Mouse (Mus musculus) effector memory CD4-positive, alpha-beta T cell, adult 7 months (primary cell): ENCODE measurements around the gene Arid1a. TPM values are rescaled to one million over a fixed set of nuclear protein-coding genes. Genes with fewer than 3 reads are reported as not detected.

Source experiments
- polyA plus RNA-seq: library from polyadenylated mRNA; unstranded; fragments of 100-300 nt; shearing (Covaris generic); gene quantifications from one replicate; pipeline ENCODE4 v1.2.1, GENCODE M21; 2017

Arid1a gene
- 36.3 TPM for polyA plus RNA-seq

DNA sequence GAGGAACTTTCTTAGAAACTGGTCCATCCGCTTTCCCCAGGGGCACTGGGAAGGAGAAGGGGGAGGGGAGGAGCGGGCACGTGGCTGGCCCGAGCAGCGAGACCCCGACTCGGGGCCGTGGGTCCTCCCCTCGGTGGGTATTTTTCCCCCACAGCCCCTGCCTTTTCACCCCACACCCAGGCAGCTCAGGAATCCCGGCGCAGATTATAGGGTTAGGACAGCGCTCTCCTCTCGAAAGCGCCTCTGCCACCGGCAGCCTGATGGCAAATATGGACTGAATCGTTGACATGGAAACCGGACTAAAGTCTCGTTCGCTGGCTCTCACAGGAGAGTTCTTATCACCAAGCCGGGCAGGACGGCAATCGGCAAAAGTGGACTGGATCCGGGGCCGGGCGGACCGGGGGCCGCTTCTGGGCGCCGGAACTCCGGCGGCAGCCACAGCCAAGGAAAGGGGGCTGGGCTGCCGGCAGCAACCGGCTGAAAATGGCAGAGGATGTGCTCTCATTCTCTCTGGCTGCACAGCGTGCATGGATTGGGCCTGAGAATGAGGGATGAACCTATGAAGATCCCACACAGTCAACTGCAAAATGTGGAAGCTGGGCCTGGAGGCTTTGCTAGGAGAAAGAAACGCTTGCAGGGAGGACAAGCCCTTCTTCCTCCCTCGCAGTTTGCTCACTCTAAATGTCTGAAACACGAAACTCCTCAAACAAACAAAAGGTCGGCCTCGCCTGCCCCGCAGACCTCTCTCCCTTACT, at the start of gene Arid1a:
Gene Arid1a (minus strand): TSS at position 256 of the 755 bp plus-strand sequence.

DNA sequence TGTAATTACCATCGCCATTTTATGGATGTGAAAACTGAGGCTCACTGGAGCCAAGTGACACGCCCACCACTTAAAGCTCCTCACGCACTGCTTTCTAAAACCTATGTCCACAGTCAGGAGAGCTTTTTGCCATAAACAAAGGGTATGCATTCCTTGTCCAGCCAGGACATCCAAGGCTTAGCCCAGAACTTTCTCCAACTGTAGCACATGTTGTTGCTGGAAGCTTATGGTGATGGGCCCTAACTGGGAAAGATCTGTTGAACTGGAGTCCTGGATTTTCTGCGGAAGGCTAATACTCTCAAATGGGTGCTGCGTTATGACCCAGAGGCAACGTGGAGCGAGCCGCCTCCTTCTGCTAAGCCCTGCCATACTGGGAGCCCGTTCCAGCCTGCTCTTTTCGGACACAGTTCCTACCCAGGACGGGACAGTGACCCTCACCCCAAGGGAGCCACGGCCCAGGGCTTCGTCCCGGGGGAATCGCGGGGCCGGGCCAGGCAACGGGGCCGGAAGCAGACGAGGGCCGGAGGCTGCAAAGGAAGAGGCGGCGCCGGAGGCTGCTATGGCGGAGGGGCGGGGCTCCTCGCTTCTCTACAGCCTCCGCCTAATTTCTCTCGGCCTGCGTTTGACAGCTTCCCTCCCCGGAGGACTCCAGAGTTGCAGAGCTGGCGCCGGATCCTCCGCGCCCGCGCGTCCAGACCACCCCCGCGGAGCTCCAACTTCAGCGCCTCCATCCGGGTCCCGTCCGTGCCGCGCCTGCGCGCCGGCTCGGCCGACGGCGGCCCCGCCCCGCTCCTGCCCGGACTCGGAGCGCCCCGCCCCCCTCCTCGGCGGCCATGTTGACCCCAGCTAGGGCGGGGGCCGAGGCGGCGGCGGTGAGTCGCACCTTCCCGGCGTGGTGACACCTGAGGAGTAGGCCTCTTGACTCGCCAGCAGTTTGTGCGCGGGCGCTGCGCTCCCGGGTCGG, 84.4 kb downstream of the Arid1a start, which contains the start of gene Pigv:
Gene Pigv (minus strand): TSS at position 767 of the 964 bp plus-strand sequence.

GRCm38 (mm10) chr4:133649989-133650699, 106.4 kb downstream of the Arid1a start, which contains the start of gene Zdhhc18:
Zdhhc18 (minus strand) TSS chr4:133650154.

Other genes with a start within 250 kb of the Arid1a start
- 0.67 TPM for gene Kdf1, start 237.8 kb downstream of the Arid1a start, polyA plus RNA-seq
- 115 TPM for gene Nudc, start 210.8 kb downstream of the Arid1a start, polyA plus RNA-seq
- not detected for gene Nr0b2, start 203.4 kb downstream of the Arid1a start, polyA plus RNA-seq
- gene Gpatch3, start 182.0 kb downstream of the Arid1a start, polyA plus RNA-seq = 21.9 TPM
- gene Gpn2, start 172.4 kb downstream of the Arid1a start, polyA plus RNA-seq = 8.4 TPM
- 24.2 TPM for gene Sfn, start 154.6 kb downstream of the Arid1a start, polyA plus RNA-seq
- gene Zdhhc18, start 106.6 kb downstream of the Arid1a start, polyA plus RNA-seq = 301 TPM
- 17.0 TPM for gene Pigv, start 84.1 kb downstream of the Arid1a start, polyA plus RNA-seq
- gene Rps6ka1, start 131.0 kb upstream of the Arid1a start, polyA plus RNA-seq = 87.8 TPM
- gene Hmgn2, start 211.9 kb upstream of the Arid1a start, polyA plus RNA-seq = 231 TPM
- 23.7 TPM for gene Dhdds, start 244.1 kb upstream of the Arid1a start, polyA plus RNA-seq